Mouse (Mus musculus) forebrain, embryonic 11.5 days (tissue): Measurements from ENCODE around the gene Rnf168. TPM values are rescaled to one million over a fixed set of nuclear protein-coding genes. Genes with fewer than 3 reads are reported as not detected.

ENCODE experiments used
- microRNA counts: library from miRNA; unstranded; fragments of <30 nt; microRNA quantifications from one replicate; lab custom pipeline; 2015
- microRNA-seq: library from miRNA; unstranded; fragments of <30 nt; microRNA quantifications from one replicate; pipeline ENCODE4, GENCODE M21; 2016; ENCODE audit not compliant: insufficient number of aligned reads
- polyA plus RNA-seq: library from polyadenylated mRNA; unstranded; fragments of >200 nt; fragmentation: Nextera tagmentation; extraction: Ambion mirVana; gene quantifications from 2 replicates; pipeline ENCODE4 v1.2.1, GENCODE M21; 2014

The Rnf168 gene
- polyA plus RNA-seq, 1 experiment from 2014 or later, result 40.9 TPM

MicroRNAs within 50 kb of the gene (microRNA counts, 519-probe panel; counts per million panel counts)
- 31.2 counts per million for microRNA mmu-miR-1946a (lab: Ali Mortazavi, UCI)

Small RNAs within 50 kb of the gene (microRNA-seq; reads per million reads assigned to microRNA genes)
- gene Mir1946a, result not detected

Other genes with a start within 250 kb of the Rnf168 start
- gene Pak2, start 198.1 kb upstream of the Rnf168 start, polyA plus RNA-seq, result 52.6 and 53.9 TPM in 2 replicates
- 136 and 144 TPM in 2 replicates for gene Pigx, start 177.7 kb upstream of the Rnf168 start, polyA plus RNA-seq
- gene Cep19, start 177.7 kb upstream of the Rnf168 start, polyA plus RNA-seq, result 43.3 and 43.5 TPM in 2 replicates
- gene Nrros, start 111.9 kb upstream of the Rnf168 start, polyA plus RNA-seq, result 6.7 and 7.5 TPM in 2 replicates
- 0.35 TPM in 1 of 2 replicates, not detected in the other for gene Bex6, start 97.6 kb upstream of the Rnf168 start, polyA plus RNA-seq
- 28.0 and 31.1 TPM in 2 replicates for gene Fbxo45, start 30.3 kb upstream of the Rnf168 start, polyA plus RNA-seq
- 17.4 and 20.3 TPM in 2 replicates for gene Wdr53, start 30.2 kb upstream of the Rnf168 start, polyA plus RNA-seq
- not detected in 2 replicates for gene Smco1, start 6.0 kb upstream of the Rnf168 start, polyA plus RNA-seq
- gene Ubxn7, start 54.8 kb downstream of the Rnf168 start, polyA plus RNA-seq, result 24.6 and 28.8 TPM in 2 replicates
- gene Tm4sf19, start 123.0 kb downstream of the Rnf168 start, polyA plus RNA-seq, result not detected in 2 replicates
- 33.1 and 36.1 TPM in 2 replicates for gene Tctex1d2, start 142.2 kb downstream of the Rnf168 start, polyA plus RNA-seq
- gene Pcyt1a, start 153.5 kb downstream of the Rnf168 start, polyA plus RNA-seq, result 41.9 and 45.3 TPM in 2 replicates
- gene Slc51a, start 210.4 kb downstream of the Rnf168 start, polyA plus RNA-seq, result 0.23 and 0.29 TPM in 2 replicates
- not detected in 2 replicates for gene Zdhhc19, start 218.8 kb downstream of the Rnf168 start, polyA plus RNA-seq